Mouse (Mus musculus): ENCODE data around the gene Ccdc177. TPM values are rescaled to one million over a fixed set of nuclear protein-coding genes. Genes with fewer than 3 reads are reported as not detected.

Ccdc177 gene
- polyA plus RNA-seq, 1 experiment from 2014 or later, result 0.06 TPM

DNA sequence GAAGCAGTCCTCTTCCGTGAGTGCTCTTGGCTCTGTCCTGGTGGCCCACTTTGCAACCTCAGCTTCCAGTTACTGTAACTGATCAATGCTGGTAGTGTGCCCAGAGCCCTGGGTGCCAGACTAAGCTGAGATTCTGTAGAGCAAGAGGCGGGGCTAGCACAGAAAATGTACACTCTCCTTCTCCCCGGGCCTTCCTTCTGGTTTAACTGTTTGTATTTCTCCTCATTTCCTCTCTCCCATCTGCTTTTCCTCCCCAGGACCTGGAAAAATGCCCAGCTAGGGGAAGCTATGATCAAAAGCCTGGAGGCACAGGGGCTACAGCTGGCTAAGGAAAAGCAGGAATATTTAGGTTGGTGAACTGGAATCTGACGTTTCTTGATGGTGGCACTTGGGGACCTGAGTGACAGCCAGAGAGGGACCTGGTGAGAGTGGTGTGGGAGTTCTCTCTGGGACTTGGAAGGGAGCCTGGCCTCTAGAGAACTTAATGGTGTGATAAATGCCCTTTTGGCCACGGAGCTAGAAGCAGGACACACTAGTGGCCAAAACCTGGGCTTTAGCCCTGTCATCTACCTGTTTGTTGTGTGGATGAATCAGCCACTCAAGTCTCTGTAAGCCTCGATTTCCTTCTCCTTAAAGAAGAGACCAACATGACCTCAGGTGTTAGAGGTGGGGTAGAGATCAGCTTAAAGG, 53.4 kb downstream of the Ccdc177 start:
- WGBS, result 19% methylated on average over 6 of the region's 6 CpGs
- Histone ChIP-seq H3K4me3 (ENCODE audit: low read length) (no peak overlapping the region), H3K4me2 (ENCODE audit: low read depth, low read length) (no peak overlapping the region; the same call in 1 of the 2 replicates), H3K9ac (ENCODE audit: low read length) (0 out of 2 replicates have a peak overlapping the region, but pooled peaks have one; percentile 6), H3K36me3 (ENCODE audit: control insufficient read depth, insufficient read depth, low read length) (no peaks in the 10 kb centered on the region), H3K27me3 (ENCODE audit: control insufficient read depth, insufficient read depth, low read depth, low read length) (no peaks in the 10 kb centered on the region), H3K27ac (ENCODE audit: low read length) (0 out of 2 replicates have a peak overlapping the region, but pooled peaks have one; percentile 20), H3K9me3 (ENCODE audit: control insufficient read depth, low read length) (no peaks in the 10 kb centered on the region), H3K4me1 (replicated peaks; ENCODE audit: control insufficient read depth, insufficient read depth, low read length) (peaks cover 15% of the 10 kb centered on the region)
- ATAC-seq (ENCODE audit: low read depth), result peak; percentile 51; the same call in 1 of the 2 replicates

DNA sequence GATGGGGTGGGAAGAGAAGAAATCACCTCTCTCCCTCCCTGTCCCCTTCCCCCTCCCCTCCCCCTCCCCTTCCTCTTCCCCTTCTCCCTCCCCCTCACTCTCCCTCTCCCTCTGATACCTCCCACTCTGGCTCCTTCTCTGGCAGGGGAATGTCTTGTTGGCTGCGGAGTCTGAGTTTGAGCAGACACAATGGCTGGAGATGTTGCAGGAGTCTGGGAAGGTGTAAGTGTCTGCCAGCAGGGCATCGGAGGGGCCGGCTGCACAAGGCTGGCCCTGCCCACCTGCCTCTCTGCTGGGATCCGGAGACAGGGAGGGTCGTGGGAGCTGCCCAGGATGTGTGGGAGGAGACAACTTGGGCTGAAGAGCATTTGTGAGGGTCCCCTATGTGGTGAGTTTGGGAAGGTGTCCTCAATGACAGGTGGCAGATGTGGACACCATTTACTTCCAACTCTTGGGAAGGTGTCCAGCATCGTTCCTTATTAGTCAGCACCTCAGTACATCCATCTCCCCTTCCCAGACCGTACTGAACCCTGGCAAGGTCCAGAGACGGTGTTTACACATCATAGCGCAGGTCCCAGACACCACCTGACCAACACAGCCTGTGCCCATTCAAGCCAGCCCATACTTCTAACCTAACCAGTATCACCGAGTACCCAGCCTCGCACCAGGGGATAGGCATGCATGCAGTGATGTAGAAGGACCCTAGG, 54.1 kb downstream of the Ccdc177 start:
- H3K36me3 ChIP-seq (ENCODE audit: control insufficient read depth, insufficient read depth, low read length), result no peaks in the 10 kb centered on the region
- no peak overlapping the region for H3K4me3 ChIP-seq (ENCODE audit: low read length)
- peak; percentile 47; the same call in 1 of the 2 replicates for ATAC-seq (ENCODE audit: low read depth)
- H3K4me1 ChIP-seq (replicated peaks; ENCODE audit: control insufficient read depth, insufficient read depth, low read length), result peaks cover 15% of the 10 kb centered on the region
- WGBS, result 40% methylated on average over 11 of the region's 11 CpGs
- no peak overlapping the region for H3K9ac ChIP-seq (ENCODE audit: low read length)
- no peaks in the 10 kb centered on the region for H3K27me3 ChIP-seq (ENCODE audit: control insufficient read depth, insufficient read depth, low read depth, low read length)
- no peaks in the 10 kb centered on the region for H3K9me3 ChIP-seq (ENCODE audit: control insufficient read depth, low read length)
- no peak overlapping the region for H3K27ac ChIP-seq (ENCODE audit: low read length)
- no peak overlapping the region; the same call in 1 of the 2 replicates for H3K4me2 ChIP-seq (ENCODE audit: low read depth, low read length)

Other genes starting within 250 kb of the Ccdc177 start
- gene Galnt16, start 242.4 kb downstream of the Ccdc177 start, polyA plus RNA-seq (2015; fragmentation: Nextera tagmentation; extraction: Ambion mirVana), result 13.0 and 13.4 TPM in 2 replicates
- 30.2 and 30.4 TPM in 2 replicates for gene Slc39a9, start 116.8 kb downstream of the Ccdc177 start, polyA plus RNA-seq (2015; fragmentation: Nextera tagmentation; extraction: Ambion mirVana)
- 272 and 278 TPM in 2 replicates for gene Erh, start 116.3 kb downstream of the Ccdc177 start, polyA plus RNA-seq (2015; fragmentation: Nextera tagmentation; extraction: Ambion mirVana)
- gene Plekhd1, start 68.1 kb downstream of the Ccdc177 start, polyA plus RNA-seq (2015; fragmentation: Nextera tagmentation; extraction: Ambion mirVana), result 3.6 and 4.1 TPM in 2 replicates
- gene Susd6, start 29.8 kb upstream of the Ccdc177 start, polyA plus RNA-seq (2015; fragmentation: Nextera tagmentation; extraction: Ambion mirVana), result 21.9 and 22.8 TPM in 2 replicates
- 514 and 599 TPM in 2 replicates for gene Srsf5, start 184.8 kb upstream of the Ccdc177 start, polyA plus RNA-seq (2015; fragmentation: Nextera tagmentation; extraction: Ambion mirVana)
- gene Slc10a1, start 208.0 kb upstream of the Ccdc177 start, polyA plus RNA-seq (2015; fragmentation: Nextera tagmentation; extraction: Ambion mirVana), result 0.80 and 1.4 TPM in 2 replicates